Mouse (Mus musculus) spleen, postnatal 10 days (tissue): ENCODE measurements around the gene Hormad2.

Experiments
- DNase-seq, 2 experiments: peaks; one replicate each; pipeline ENCODE4 v3.0.0; 2021 to 2022; ENCODE audit warnings: low spot score in 2 of 2

The Hormad2 gene

DNA sequence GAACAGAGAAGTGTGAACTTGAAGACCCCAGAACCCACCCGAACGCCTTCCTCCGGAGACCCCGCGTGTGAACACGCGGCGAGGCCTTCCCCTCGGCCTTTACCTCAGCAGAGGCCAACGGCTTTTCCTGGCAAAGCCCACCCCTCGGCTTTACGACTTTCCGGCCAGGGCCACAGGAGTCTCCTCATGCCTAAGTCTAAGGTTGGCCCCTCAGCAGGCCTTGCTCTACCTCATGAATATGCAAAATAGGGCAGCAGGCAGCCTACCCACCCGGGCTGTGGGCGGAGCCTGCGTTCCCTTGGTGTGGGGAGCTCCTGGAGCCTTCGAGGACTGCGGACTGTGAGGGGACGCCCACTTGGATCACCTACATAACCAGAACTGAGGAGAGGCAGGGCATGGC lies at the start of gene Hormad2:
Gene Hormad2, minus strand, starts transcription at position 128 of the 400 bp plus-strand sequence.
- peak in 1 of 2 experiments; percentile 47 for DNase-seq

DNA sequence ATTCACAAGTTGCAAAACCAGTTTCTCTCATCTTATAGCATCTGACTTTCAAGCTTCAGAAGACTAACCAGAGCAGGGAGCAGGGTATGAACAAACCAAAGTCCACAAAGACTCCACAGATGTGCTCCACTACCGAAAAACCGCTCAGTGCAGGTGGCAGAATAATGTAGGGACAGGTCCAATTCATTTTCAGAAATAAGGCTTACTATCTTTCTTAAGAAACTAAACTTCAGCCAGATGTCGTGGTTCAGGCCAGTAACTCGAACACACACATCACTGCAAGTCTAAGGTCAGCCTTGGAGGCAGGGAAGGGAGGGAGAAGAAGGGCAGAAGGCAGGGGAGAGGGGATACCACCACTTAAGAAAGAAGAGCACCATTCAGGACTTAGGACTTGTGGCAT lies 48.3 kb upstream of the Hormad2 start:
- DNase-seq, result no peak

DNA sequence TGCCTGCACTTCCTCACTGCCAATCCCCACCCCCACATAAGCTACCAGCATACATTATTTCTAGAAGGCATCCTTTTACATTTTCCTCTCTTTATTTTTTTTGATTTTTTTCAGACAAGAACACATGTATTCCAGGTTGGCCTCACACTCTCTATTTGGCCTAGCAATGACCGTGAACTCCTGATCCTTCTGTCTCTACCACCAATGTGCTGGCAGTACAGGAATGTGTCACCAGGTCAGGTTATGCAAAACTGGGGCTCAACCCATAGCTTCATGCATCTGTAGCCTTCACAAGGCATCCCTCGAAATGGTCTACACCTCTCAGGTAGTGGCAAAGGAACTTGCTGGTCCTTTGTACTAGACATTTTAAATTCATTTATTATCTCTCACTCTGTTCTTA lies 47.9 kb upstream of the Hormad2 start:
- DNase-seq, result no peak

DNA sequence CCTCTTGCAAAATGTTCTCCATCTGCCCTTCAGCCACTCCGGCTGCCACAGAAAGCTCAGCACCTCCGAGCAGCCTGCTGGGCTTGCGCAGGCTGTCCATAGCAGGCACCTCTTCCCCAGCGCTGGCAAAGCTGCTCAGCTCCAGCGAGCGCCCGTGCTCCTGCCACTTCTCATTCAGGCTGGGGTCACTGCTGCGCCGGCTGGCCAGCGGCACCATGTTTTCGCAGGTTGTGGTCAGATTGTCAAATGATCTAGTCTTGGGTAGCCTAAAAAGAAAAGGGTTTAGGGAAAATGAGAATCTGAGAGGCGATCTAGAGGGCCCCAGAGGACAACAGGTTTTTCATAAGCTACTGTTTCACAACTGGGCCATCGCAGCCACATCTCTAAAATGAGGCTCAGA lies 47.5 kb upstream of the Hormad2 start:
- no peak for DNase-seq

DNA sequence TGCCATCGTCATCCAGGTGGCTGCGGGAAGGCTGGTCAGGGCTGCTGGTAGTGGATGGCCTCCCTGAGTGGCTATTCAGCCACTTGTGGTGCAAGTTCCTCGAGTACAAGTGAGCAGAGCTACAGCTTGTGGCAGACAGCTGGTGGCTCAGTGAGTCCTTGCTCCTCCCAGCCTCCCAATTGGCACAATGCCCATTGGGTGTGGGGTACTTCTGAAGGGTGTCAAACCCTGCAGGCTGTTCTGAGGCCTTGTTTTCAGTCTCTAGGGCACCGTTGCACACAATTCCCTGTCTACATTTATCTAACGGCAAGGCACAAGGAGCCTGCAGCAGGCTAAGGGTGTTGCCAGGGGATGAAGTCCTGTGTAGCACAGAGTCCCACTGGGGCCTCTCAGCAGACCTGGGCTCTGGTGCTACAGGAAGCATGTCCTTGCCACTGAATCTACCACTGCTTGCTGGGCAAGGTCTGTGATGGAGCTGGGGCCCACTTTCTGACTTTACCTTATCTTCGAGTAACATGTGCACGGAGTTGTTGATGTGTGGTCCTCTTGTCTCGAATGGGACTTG lies 46.6 kb upstream of the Hormad2 start:
- peak in 1 of 2 experiments; percentile 38 for DNase-seq

DNA sequence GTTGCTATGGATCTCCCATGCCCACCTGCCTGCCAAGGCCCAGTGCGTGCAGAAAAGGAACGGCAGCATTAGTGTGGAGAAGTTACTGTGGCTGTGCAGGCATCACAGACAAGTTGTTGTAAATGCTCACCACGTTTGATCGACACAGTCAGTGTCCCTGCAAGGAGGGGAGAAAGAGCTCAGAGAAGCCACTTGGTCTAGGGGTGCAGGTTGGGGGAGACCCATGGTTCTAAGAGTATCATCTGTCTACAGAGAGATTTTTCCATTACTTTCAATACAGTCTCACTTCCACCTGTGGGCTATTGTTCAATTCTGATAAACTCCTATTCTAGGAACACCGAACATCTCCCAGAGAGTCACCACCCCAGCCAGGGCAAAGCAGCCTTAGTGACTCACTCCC lies 43.6 kb upstream of the Hormad2 start:
- no peak for DNase-seq

DNA sequence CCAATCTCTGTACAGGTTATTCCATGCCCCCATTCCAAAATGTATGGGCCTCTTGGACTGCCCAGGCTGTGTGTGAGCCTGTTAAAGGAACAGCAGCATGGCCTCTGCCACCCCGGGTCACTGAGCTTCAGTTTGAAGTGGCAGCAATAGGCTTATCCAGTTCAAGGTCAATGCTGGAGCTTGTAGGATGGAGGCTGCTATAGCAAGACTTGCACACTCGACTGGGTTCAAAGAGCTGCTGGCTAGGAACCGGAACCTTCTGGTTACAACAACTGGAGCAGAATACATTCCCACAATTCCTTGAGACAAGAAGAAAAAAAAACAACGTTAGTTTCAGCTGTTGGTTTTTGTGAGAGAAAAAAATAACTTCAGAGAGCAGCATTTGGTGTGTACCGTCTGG lies 41.7 kb upstream of the Hormad2 start:
- no peak for DNase-seq

DNA sequence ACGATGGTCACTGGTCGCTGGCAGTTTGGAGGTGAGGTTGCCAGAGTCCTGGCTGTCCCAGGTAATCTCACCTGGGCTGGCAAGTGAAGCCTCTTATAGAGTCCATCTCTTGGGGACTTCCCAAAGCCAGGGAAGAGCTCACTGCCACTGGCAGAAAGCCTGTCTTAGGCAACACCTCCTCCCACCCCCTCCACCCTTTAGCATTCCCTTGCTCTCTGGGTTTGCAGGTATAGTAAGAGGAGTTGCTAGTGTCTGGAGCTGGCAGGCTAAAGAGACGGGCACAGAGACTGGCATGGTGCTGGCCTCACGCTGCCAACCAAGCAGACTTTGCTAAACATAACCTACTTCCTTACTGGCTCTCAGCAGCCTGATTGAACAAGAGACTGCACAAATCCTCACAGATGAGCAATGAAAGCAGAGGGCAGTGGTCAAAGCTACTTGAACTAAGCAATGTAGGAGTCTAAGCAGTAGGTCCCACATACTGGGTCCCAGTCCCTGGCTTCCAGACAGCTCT lies 35.3 kb upstream of the Hormad2 start:
- no peak for DNase-seq

DNA sequence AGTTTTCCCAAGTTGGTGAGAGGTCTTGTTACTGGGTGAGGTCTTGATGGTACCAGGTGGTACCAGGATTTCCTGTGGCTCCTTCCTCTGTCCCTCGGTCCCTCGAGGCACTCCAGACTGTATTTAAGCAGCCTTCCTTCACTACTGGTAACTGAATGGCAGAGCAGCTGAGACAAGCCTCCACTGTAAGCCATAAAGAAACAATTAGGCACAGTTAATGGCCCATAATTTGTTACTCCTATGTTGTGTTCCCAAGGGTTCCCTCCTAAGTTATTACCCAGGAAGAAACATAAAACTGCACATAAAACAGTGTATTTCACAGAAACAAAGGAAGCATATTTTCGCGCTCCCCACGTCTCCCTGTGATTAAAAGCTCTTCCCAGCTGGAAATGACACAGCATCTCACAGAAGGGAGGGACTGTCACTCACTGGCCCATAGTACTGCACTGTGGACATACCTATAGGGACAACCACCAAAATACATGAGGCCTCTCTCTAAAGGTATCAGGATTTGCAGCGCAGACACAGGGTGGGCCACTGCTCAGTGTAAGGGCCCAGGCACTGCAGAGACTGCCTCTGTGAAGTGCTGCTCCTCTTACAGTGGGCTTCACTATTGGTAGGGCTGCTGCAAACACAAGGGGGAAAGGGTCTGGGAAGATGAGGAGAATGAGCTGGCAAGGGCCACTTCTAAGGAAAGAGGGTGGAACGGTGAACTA lies 31.7 kb upstream of the Hormad2 start:
- no peak for DNase-seq

DNA sequence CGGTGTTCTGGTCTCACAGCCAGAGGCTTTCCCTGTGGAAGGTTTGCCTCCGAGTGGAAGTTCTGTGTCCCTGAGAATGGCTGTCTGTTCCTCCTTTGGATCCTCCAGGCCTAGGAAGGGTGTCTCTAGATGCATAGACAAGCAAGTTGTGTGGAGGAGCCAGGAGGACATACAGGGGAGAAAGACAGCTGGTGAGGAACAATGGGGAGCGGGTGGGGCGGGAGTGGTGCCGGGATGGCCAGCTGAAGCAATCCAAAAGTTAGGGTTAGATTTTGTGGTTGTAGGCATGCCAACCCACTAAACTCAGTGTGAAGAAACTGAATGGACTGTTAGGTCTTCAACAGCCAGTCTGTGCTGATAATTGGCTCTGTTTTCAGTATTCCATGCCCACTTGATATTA lies 30.8 kb upstream of the Hormad2 start:
- DNase-seq, result no peak

DNA sequence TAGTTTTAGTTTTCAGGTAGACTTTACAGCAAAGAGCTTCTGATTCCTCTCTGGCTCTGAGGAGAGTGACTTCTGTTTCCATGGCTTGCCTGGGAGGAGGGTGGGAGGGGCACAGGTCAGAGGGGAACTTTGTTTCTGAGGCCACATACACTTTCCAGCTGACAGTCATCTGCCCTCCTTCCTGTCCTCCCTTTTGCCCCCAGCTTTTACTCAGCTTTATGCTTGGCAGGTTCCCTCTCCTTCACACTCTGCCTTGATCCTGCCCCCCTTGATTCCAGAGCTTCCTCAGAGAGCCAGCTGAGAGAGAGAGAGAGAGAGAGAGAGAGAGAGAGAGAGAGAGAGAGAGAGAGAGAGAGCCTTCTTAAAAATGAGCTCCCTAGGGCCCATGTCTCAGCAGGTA lies 30.3 kb upstream of the Hormad2 start:
- no peak for DNase-seq

DNA sequence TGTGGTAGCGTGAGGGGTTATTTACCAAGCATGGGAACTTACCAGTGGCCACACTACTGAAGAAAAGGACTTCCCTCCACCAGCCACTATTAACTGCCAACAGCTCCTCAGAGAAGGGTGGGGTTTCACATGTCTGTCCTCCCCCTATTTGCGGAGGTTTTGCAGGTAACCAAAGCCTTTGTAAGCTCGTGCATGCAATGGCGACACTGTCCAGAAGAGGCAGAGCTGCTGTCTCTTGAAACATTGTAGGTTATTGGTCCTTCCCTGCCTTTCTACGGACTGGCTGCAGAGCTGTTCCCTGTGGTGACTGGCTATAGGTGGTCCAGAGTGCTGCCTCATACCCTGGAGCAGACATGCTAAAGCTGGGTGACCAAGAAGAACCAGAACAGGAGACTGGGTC lies 28.2 kb upstream of the Hormad2 start:
- no peak for DNase-seq

DNA sequence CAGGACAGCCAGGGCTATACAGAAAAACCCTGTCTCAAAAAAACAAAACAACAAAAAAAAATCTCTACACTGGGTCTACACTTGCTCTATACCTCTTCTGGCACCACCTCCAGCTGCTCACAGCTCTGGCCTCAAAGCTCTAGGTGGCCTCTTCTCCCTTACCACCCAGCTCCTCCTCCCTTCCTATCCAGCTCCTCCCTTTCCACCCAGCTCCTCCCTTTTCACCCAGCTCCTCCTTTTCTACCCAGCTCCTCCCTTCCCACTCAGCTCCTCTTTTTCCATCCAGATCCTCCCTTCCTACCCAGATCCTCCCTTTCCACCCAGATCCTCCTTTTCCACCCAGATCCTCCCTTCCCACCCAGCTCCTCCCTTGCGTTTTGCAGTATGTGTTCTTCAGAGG lies 26.5 kb upstream of the Hormad2 start:
- DNase-seq, result no peak

DNA sequence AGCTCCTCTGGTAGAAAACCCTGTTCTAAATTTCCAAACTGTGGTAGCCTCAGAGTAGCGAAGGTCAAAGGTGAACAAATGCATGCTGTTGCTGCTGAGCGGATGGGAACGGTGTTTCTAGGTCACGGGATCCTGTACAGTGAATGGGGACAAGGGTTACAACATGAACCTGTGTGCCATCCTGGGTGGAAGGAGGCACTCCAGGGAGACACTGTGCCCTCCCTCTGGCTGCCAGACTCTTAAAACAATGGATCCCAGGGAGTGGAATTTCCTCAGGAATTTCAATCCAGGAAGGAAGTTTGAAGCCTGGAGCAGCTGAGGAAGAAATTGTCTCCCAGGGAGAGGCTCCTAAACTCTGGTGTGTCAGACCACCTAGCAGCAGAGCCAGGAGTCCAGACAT lies 25.3 kb upstream of the Hormad2 start:
- DNase-seq, result no peak

DNA sequence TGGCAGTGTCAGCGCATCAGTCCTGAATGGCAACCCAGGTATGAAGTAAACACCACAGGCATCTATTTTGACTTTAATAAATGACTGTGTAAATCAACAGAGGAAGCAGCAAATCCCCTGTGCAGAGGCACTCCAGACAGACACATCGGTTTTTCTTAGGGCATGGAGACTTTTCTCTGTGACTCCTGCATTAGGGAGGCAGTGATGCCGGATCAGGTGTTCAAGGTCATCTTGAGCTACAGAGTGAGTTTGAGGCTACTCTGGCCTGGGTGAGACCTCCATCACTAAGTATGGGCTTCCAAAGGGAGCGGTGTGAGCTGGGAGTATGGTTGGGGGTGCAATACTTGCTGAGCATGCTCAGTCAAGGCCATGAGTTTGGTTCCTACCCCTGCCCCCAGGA lies 23.7 kb upstream of the Hormad2 start:
- DNase-seq, result no peak

DNA sequence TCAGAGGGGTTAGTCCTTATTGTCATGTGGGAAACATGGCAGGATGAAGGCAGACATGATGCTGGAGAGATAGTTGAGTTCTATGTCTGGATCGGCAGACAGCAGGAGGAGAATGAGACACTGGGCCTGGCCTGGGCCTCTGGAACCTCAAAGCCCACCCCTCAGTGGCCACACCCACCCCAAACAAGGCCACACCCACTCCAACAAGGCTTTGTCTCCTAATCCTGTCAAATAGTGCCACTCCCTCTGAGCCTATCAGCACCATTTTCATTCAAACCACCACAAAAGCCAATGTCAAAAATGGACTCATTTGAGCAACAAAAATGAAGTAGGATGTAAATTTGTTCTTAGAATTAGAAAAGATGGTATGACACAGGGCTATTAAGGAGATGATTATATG lies 23.3 kb upstream of the Hormad2 start:
- no peak for DNase-seq

DNA sequence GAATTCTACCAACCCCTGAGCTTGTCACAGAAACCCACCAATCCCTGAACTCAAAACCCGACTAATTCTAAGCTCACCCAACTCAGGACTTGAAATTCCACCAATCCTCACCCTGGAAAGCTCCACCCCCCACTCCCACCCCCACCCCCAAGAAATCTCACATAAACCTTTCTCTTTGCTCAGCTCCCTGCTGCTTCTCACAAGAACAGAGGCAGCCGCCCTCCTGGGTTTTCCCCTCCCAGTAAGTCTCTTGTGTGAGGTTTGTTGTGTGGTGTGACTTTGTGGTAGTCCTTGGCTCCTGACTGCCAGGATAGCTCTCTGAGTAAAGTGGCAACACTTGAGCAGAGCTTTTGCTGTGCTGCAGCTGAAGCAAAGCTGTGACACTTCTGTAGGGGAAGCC lies 22.0 kb upstream of the Hormad2 start:
- DNase-seq, result no peak

DNA sequence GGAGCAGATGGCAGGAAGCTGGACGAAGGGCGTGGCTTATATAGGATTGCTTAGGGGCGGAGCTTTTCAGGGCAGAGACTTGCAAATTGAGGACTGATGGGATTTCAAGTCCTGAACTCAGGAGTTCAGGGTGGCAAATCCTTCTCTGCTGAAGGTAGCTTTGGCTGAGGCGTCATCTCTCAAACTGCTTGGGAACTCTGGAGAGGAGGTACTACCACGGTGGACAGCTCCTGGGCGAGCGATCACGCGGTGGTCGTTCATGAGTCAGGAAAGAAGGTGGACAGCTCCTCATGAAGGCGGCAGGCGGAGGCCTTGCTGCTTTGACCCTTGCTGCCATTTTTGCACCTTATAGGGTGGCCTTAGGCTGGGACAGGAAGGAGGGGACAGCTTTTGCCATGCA lies 20.2 kb upstream of the Hormad2 start:
- DNase-seq, result no peak

DNA sequence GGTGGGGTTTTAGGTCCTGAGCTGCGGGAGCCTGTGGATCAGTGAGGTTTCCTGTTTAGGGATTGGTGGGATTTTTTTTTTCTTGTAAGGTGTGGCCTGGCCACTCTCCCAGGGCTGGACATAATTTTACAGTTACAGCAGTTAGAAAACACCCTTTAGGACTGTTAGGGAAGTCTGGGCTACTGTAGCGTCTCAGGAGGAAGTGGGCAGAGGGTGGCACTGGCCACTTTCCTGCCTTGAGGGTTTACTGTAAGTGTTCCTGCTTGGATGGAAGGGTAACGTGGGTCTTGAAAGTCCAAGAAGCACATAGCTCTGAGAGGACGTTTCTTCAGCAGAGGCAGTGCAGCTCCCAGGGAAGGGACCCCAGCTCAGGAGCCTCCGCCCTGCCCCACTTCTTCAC lies 19.7 kb upstream of the Hormad2 start:
- no peak for DNase-seq

DNA sequence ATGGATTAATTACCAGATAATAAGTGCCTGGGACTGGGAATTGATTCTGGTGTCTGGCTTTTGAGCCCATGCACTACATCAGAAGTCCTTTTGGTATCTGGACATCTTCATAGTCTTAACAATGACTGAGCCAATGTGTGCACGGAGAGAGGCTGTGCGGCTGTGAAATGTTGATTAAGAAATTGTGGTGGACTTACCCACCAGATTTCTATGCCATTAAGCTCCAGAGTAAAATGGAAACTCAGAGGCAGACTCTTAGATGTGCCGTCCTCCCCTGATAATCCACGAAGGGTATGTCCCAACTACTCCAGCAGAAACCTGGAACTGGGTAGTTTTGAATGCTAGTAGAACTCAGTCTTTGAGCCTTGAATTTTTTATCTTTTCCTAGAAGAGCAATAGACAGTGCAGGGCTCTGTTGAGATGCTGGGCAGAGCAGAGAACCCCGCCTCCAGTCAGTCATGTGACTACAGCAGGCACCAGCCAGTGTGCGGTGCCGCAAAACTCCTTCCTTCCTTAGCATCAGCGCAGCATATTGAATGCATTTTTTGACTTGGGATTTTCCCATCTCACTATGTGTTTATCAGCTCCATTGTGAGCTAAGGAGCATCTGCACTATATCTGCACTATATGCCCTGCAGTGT lies 14.1 kb upstream of the Hormad2 start:
- no peak for DNase-seq

DNA sequence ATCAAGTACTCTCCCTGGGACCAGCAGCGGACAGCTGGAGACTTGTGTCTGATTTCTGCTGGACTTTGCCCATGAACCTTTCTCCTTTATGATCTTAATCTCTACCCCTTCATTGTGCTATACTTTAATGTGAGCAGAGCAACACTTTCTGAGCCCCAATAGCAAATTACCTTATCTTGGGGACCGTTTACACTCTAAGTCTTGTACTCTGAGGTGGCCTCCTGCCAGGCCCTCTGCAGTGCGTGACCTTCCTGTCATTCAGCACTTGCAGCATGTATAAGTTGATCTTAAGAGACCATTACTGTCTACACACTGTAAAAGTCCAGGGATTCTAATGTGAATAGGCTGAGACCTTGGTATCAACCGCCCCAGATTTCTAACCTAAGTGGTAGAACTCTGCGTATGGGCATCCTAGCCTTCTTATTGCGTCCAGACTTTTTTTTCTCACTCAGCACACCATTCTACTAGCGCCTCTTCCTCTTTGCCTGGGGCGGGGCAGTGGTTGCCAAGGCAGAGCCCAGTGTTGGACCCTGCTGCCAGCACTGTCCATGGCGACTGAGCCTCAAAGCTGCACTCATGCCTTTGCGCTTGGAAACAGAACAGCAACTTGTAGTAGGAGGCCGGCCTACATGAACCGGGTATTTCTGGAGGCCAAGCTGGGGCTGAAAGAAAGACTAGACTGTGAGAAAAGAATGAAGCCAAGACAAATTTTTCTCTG lies 11.7 kb upstream of the Hormad2 start:
- DNase-seq, result no peak

DNA sequence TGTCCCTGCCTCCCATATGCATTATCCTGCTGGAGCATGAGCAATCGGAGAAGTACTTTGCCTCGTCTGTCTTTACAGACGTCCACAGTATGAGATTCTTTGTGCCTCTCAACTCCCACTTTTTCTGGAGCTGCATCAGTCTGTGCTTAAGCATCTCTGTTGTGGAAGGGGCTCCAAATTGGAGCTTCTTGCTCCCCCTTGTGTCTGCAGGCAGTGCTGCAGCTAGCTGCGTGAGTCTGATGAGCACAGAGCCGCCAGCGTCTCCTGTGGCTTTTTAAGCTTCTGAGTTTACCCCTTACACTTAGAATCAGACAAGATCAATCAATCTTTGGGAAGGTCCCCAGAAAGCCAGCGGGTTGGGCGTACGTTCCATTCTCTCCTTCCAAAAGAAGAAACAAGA lies 10.2 kb upstream of the Hormad2 start:
- DNase-seq, result peak; percentile 35 to 70
